Mouse (Mus musculus): ENCODE data around the gene Gadd45gip1.
A peak's percentile ranks its signal among the peaks of the same experiment; 100 is the strongest.
"Not testable (repeated sequence)": the region's sequence is repeated elsewhere in the genome, so short reads cannot be mapped to it uniquely, and the experiment has no call there.

The Gadd45gip1 gene

GRCm38 (mm10) chr8:84797256-84797797 is 34.0 kb upstream of the Gadd45gip1 start:
- DNase-seq (ENCODE audit: low spot score): no peak

- DNase-seq (ENCODE audit: low spot score): no peak
These were observed 33.4 kb upstream of the Gadd45gip1 start for GRCm38 (mm10) chr8:84797971-84798370.

GRCm38 (mm10) chr8:84798446-84799135 is 32.7 kb upstream of the Gadd45gip1 start:
- no peak for DNase-seq (ENCODE audit: low spot score)

GRCm38 (mm10) chr8:84799136-84799931 is 32.0 kb upstream of the Gadd45gip1 start:
- DNase-seq (ENCODE audit: low spot score): no peak

GRCm38 (mm10) chr8:84799999-84800831 is 31.1 kb upstream of the Gadd45gip1 start, which contains the start of gene Nfix:
Gene Nfix (minus strand): TSS chr8:84800344.
- no peak for DNase-seq (ENCODE audit: low spot score)

- no peak for DNase-seq (ENCODE audit: low spot score)
These were observed 25.3 kb upstream of the Gadd45gip1 start for GRCm38 (mm10) chr8:84806031-84806430.

- no peak for DNase-seq (ENCODE audit: low spot score)
These were observed 22.0 kb upstream of the Gadd45gip1 start for GRCm38 (mm10) chr8:84809109-84809940.

- no peak for DNase-seq (ENCODE audit: low spot score)
These were observed 21.4 kb upstream of the Gadd45gip1 start for GRCm38 (mm10) chr8:84809941-84810280.

- peak; percentile 98 for DNase-seq (ENCODE audit: low spot score)
These were observed 20.4 kb upstream of the Gadd45gip1 start for GRCm38 (mm10) chr8:84810896-84811295.

GRCm38 (mm10) chr8:84811303-84811702 is 20.0 kb upstream of the Gadd45gip1 start:
- DNase-seq (ENCODE audit: low spot score): no peak

- peak; percentile 88 for DNase-seq (ENCODE audit: low spot score)
These were observed 18.3 kb upstream of the Gadd45gip1 start for GRCm38 (mm10) chr8:84813059-84813458.

GRCm38 (mm10) chr8:84813830-84814229 is 17.5 kb upstream of the Gadd45gip1 start:
- no peak for DNase-seq (ENCODE audit: low spot score)

- DNase-seq (ENCODE audit: low spot score): no peak
These were observed 17.1 kb upstream of the Gadd45gip1 start for GRCm38 (mm10) chr8:84814240-84814554.

GRCm38 (mm10) chr8:84814555-84815441 is 16.5 kb upstream of the Gadd45gip1 start:
- no peak for DNase-seq (ENCODE audit: low spot score)

- DNase-seq (ENCODE audit: low spot score): peak; percentile 92
These were observed 15.8 kb upstream of the Gadd45gip1 start for GRCm38 (mm10) chr8:84815547-84815946.

GRCm38 (mm10) chr8:84816117-84816516 is 15.2 kb upstream of the Gadd45gip1 start:
- no peak for DNase-seq (ENCODE audit: low spot score)

GRCm38 (mm10) chr8:84822723-84823122 is 8.6 kb upstream of the Gadd45gip1 start, which contains the start of gene Dand5:
Gene Dand5 (minus strand): TSS chr8:84822823.
- no peak for DNase-seq (ENCODE audit: low spot score)

GRCm38 (mm10) chr8:84823653-84824052 is 7.7 kb upstream of the Gadd45gip1 start:
- no peak for DNase-seq (ENCODE audit: low spot score)

- DNase-seq (ENCODE audit: low spot score): no peak
These were observed 5.7 kb upstream of the Gadd45gip1 start for GRCm38 (mm10) chr8:84825636-84826035.

GRCm38 (mm10) chr8:84826518-84826917 is 4.8 kb upstream of the Gadd45gip1 start:
- DNase-seq (ENCODE audit: low spot score): not testable (repeated sequence)

All from layer of hippocampus, adult 9-10 months (tissue).